9 mouse cellular contexts compared by ENCODE assay signal in the genomic region with DNA sequence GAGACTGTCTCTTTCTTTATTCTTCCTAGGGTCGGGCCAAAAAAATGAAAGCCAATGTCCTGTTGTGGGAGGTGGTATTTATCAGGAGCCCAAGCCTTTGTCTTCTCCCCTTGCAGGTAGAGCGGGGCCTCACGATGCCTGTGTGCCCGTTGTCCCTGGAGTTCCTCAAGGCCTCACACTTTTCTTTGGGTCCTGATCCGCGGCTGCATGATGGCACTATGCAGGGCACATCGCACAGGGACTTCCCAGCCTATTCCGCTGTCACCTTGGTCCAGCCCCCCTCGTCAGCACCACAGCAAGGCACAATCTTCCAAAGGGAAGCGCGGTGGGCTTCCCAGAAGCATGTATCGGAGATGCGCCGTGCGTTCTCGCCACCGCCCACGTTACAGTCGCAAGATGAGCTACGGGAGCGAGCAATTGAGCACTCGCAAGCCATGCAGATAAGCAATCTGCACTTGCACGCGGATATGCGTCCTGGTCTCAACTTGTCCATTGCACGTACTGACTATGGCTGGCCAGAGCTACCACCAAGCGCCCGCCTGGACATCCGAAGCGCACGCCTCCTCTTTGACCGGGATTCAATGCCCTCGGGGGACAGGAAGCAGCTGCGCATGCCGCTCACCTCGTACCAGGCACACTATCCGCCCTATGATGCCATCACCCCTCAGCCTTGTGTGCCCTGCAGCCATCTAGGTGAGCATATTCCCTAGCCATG. TPM values are rescaled to one million over a fixed set of nuclear protein-coding genes. Genes with fewer than 3 reads are reported as not detected.
DNase-seq lines count a peak whose midpoint lies in the region; ATAC-seq and TF ChIP-seq lines count a peak whose summit lies in the region.
"Had no signal": no experiment of that assay in that cellular context is flagged by ENCODE, and none has a peak within 500 bp of the region (broad histone marks: within the 10 kb centered on the region; RNA-seq: fewer than 3 reads in every experiment).

No protein-coding gene starts in this region.

- H3K36me3 ChIP-seq in ES-Bruce4 (ENCODE audit: control insufficient read depth, insufficient read depth, low read length, poor library complexity, severe bottlenecking) = no peaks in the 10 kb centered on the region
- H3K36me3 ChIP-seq in megakaryocyte, embryonic 14.5 days (replicated peaks; ENCODE audit: low read length) = no peaks in the 10 kb centered on the region

- H3K4me3 ChIP-seq in ES-Bruce4 (ENCODE audit: low read depth, low read length) = peak overlapping the region; percentile 73
- peak overlapping the region; percentile 82 for H3K4me3 ChIP-seq in megakaryocyte, embryonic 14.5 days (replicated peaks)
- H3K4me3 ChIP-seq: myocyte had no signal

- no peaks in the 10 kb centered on the region for H3K4me1 ChIP-seq in ES-Bruce4 (ENCODE audit: control insufficient read depth, insufficient read depth, low read length)
- peaks cover 14% of the 10 kb centered on the region for H3K4me1 ChIP-seq in megakaryocyte, embryonic 14.5 days

- TF ChIP-seq EP300 in ES-Bruce4 (IDR thresholded peaks at IDR 0.05; ENCODE audit: insufficient read depth, low read depth, low read length) = no peak

- no peak for TF ChIP-seq CTCF in ES-Bruce4 (IDR thresholded peaks at IDR 0.05; ENCODE audit: low read depth, low read length)

- DNase-seq in frontal cortex, postnatal 10 days (ENCODE audit: low spot score in 2 of 2) = no peak
- DNase-seq in cerebellum, adult 8-10 months = no peak
- DNase-seq in cerebellum, postnatal 4 days (ENCODE audit: low spot score in 2 of 2) = no peak
- DNase-seq in natural killer cell, adult 2 months (ENCODE audit: low spot score in 2 of 2) = no peak

- H3K27ac ChIP-seq in ES-Bruce4 (ENCODE audit: insufficient read depth, low read length) = no peak overlapping the region

- 0 out of 2 replicates have a peak, but pooled peaks have one; percentile 20 for ATAC-seq in frontal cortex, adult (ENCODE audit: low TSS enrichment)
- peak; percentile 37 to 42; a peak in 1 of 4 replicates for ATAC-seq in hematopoietic stem cell, adult 5-6 weeks (replicated peaks in 1 of 2; ENCODE audit: insufficient read depth in 1 of 2, low FRiP score in 2 of 2, low TSS enrichment in 1 of 2, low read depth in 1 of 2, poor library complexity in 2 of 2, severe bottlenecking in 2 of 2)

- H3K9me3 ChIP-seq in ES-Bruce4 (replicated peaks; ENCODE audit: control insufficient read depth, insufficient read depth, low read length, poor library complexity, severe bottlenecking) = no peaks in the 10 kb centered on the region
- H3K9me3 ChIP-seq in megakaryocyte, embryonic 14.5 days = no peaks in the 10 kb centered on the region

- no peak for TF ChIP-seq POLR2A in ES-Bruce4 (IDR thresholded peaks at IDR 0.05; ENCODE audit: insufficient read depth, low read length)

- peak overlapping the region; percentile 11 for H3K9ac ChIP-seq in ES-Bruce4 (ENCODE audit: low read depth, poor library complexity, severe bottlenecking)

- H3K27me3 ChIP-seq in ES-Bruce4 (ENCODE audit: control insufficient read depth, insufficient read depth, low read length, poor library complexity, severe bottlenecking) = no peaks in the 10 kb centered on the region
- peaks cover 35% of the 10 kb centered on the region for H3K27me3 ChIP-seq in megakaryocyte, embryonic 14.5 days (replicated peaks)

RNA-seq across cellular contexts. Expression of gene Tex45, which starts 5.2 kb away (rescaled TPM):
- 0.39 and 0.44 TPM in 2 replicates for polyA plus RNA-seq in ES-Bruce4 (2011; ENCODE audit: insufficient read depth, insufficient read length, low read depth, missing spikeins)
- total RNA-seq in hematopoietic stem cell, adult 5-6 weeks (2017) = not detected in 2 replicates
- polyA plus RNA-seq in megakaryocyte, embryonic 14.5 days (2012; ENCODE audit: insufficient read depth, low replicate concordance) = not detected in 2 replicates
- polyA plus RNA-seq: myocyte had no signal

RNA-seq across cellular contexts. Expression of gene Pex11g, which starts 8.4 kb away (rescaled TPM):
- 4.6 and 6.7 TPM in 2 replicates for polyA plus RNA-seq in ES-Bruce4 (2011; ENCODE audit: insufficient read depth, insufficient read length, low read depth, missing spikeins)
- total RNA-seq in hematopoietic stem cell, adult 5-6 weeks (2017) = 0.84 and 4.1 TPM in 2 replicates
- 2.8 and 3.7 TPM in 2 replicates for polyA plus RNA-seq in megakaryocyte, embryonic 14.5 days (2012; ENCODE audit: insufficient read depth, low replicate concordance)

RNA-seq across cellular contexts. Expression of gene Zfp358, which starts 17.1 kb away (rescaled TPM):
- polyA plus RNA-seq in ES-Bruce4 (2011; ENCODE audit: insufficient read depth, insufficient read length, low read depth, missing spikeins) = 15.5 and 17.7 TPM in 2 replicates
- total RNA-seq in hematopoietic stem cell, adult 5-6 weeks (2017) = 10.6 and 11.6 TPM in 2 replicates
- 19.3 and 36.7 TPM in 2 replicates for polyA plus RNA-seq in megakaryocyte, embryonic 14.5 days (2012; ENCODE audit: insufficient read depth, low replicate concordance)

RNA-seq across cellular contexts. Expression of gene Mcoln1, which starts 24.4 kb away (rescaled TPM):
- 62.0 and 62.3 TPM in 2 replicates for polyA plus RNA-seq in ES-Bruce4 (2011; ENCODE audit: insufficient read depth, insufficient read length, low read depth, missing spikeins)
- total RNA-seq in hematopoietic stem cell, adult 5-6 weeks (2017) = 29.8 and 40.4 TPM in 2 replicates
- 142 and 183 TPM in 2 replicates for polyA plus RNA-seq in megakaryocyte, embryonic 14.5 days (2012; ENCODE audit: insufficient read depth, low replicate concordance)

RNA-seq across cellular contexts. Expression of gene Pnpla6, which starts 39.3 kb away (rescaled TPM):
- 46.6 and 47.5 TPM in 2 replicates for polyA plus RNA-seq in ES-Bruce4 (2011; ENCODE audit: insufficient read depth, insufficient read length, low read depth, missing spikeins)
- 26.4 and 34.5 TPM in 2 replicates for total RNA-seq in hematopoietic stem cell, adult 5-6 weeks (2017)
- polyA plus RNA-seq in megakaryocyte, embryonic 14.5 days (2012; ENCODE audit: insufficient read depth, low replicate concordance) = 13.8 and 16.2 TPM in 2 replicates
